Mouse (Mus musculus) adrenal gland (tissue): ENCODE measurements around the gene Tpk1.
"Not testable (repeated sequence)": the region's sequence is repeated elsewhere in the genome, so short reads cannot be mapped to it uniquely, and the experiment has no call there.

ENCODE experiments used
- intact Hi-C: fragments of 180-260 bp; cut with DNase I; formaldehyde crosslinking; loops from one replicate; pipeline ENCODE4 v1.15.1; 2025

Tpk1 gene

GRCm38 (mm10) chr6:43642375-43642774 lies 23.7 kb downstream of the Tpk1 start:
- intact Hi-C loops = no loop called here

DNA sequence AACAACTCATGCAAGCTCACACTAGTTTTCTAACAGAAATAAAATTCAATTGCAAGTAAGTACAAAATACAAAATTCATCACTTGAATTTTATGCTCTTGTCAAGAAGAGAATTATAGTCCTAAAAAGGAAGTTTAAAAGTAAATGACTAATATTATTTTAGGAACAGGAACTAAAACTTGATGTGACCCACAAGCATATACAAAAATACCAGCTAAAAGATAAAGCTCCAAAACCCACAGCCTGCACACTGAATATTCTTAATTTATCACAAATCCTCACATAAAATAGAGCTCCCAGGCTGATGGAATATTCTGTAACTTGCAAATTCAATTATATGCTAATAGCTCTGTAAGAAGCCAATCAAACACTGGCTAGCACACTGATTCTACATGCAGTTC lies 25.5 kb downstream of the Tpk1 start:
- intact Hi-C loops = no loop called here

DNA sequence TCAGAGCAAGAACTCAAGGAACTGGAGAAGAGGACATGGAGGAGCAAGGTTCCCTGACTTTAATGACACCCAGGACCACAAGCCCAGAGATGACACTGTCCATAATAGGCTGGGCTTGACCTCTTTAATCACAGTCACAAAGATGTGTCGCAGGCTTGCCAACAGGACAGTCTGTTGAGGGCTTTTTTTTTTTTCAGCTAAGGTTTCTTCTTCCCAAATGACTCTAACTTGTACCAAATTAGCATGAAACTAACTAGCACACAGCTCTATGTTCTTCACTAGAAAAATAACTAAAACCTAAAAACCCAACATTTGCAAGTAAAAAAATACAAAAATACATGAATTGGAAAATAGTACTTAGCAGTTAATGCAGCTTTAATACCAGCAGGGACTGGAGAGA lies 27.2 kb downstream of the Tpk1 start:
- intact Hi-C loops = no loop called here

DNA sequence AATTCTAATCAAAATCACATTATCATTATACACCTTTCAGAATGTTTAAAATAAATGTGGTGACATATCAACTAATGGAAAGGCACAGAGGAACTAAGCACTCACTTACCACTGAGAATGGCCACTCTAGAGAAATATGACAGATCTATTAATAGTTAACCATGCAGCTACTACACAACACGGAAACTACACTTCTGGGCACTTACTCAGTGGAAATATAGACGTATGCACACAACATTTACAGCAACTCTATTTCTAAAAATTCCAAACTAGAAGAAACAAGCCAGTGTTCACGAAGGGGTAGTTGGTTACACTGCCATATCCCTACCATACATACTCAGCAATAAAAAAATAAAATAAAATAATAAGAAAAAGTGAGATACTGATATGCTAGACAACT lies 28.0 kb downstream of the Tpk1 start:
- intact Hi-C loops = no loop called here

- intact Hi-C loops = no loop called here
Measured at GRCm38 (mm10) chr6:43636980-43637638, 29.0 kb downstream of the Tpk1 start.

GRCm38 (mm10) chr6:43633308-43633963 lies 32.6 kb downstream of the Tpk1 start:
- intact Hi-C loops = no loop called here

GRCm38 (mm10) chr6:43632871-43633270 lies 33.2 kb downstream of the Tpk1 start:
- intact Hi-C loops = no loop called here

GRCm38 (mm10) chr6:43623448-43623847 lies 42.6 kb downstream of the Tpk1 start:
- intact Hi-C loops = not testable (repeated sequence)

- intact Hi-C loops = no loop called here
Measured at GRCm38 (mm10) chr6:43619258-43619657, 46.8 kb downstream of the Tpk1 start.

GRCm38 (mm10) chr6:43611770-43612169 lies 54.3 kb downstream of the Tpk1 start:
- intact Hi-C loops = no loop called here

GRCm38 (mm10) chr6:43590841-43591541 lies 75.1 kb downstream of the Tpk1 start:
- intact Hi-C loops = no loop called here

DNA sequence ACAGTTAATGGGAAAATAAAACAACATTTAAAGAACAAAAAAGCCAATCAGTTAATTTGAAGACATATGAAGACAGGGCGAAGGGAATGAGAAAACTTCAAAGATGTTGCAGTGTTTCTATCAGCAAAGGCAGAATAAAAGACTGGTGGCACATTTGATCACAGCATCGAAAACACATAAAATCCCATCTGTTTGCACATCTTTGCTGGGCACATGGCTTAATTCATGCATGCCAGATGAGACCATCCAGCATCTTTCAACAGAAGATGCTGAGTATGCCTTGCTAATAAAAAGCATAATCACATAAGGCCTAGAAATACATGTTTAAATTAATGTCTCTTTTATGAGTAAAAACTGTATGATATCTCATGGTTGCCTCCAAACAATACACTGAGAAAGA lies 80.8 kb downstream of the Tpk1 start:
- intact Hi-C loops = no loop called here

DNA sequence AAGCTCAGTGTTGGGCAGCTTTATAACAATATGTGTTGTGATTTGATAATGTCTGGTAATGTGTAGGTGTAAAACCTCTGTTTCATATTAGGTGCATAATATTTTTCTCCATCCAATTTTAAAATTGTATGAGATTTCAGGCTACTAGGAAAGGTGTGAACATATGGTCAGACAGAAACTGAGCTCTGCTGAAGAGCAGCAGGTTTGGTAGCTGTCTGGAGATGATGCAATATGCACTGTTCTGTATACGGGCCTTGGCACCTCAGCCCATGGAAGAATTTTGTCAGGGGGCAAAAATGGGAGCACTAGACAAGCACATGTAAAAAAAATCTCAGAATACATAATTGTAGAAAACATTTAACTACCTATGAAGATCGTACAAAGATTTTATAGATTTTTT lies 84.3 kb downstream of the Tpk1 start:
- intact Hi-C loops = no loop called here

GRCm38 (mm10) chr6:43567885-43568284 lies 98.2 kb downstream of the Tpk1 start:
- intact Hi-C loops = no loop called here

DNA sequence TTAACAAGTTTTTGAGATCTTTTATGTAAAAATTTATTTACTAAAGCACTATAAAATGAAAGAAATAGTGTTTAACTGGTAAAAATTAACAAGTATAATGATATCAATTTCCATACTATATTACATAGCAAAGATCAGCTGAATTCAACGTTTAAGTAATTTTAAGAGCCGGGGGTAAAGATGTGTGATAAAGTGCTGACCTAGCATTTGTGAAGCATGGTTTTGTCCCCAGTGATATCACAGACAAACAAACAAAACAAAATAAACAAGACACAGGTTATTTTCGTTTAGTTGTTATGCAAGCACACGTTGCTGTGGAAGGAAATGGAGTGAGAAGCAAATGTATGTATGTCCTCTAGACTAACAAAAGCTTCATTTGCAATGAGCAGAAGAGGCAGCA lies 103.6 kb downstream of the Tpk1 start:
- intact Hi-C loops = no loop called here

- intact Hi-C loops = no loop called here
Measured at GRCm38 (mm10) chr6:43551410-43551809, 114.7 kb downstream of the Tpk1 start.

GRCm38 (mm10) chr6:43546537-43546936 lies 119.5 kb downstream of the Tpk1 start:
- intact Hi-C loops = no loop called here

DNA sequence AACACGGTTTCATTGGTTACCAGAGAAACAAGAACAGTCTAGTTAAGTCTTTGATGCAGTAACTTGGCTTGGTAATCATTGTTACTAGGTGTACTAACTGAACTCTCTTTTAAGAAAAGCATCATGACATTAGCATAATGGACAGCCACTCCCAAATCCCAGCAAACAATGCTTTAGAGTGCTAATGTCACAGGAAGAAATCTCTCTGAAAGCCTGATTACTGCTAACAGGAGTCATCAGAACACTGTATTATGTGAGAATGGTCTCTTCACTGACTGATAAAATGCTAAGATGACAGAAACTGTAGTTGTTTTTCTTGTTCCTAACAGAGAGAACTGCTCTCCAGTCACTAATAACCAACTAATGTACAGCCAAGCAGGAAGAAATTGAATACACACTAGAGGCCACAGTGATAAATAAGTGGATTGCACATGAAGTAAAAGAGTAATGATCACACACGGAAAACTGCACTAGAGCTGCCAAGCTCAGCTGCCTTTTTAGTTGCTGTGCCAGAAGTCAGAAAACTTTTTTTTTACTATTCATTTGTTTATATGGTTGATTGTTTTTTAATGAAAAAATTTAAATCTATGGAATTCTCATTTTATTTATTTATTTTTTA lies 128.7 kb downstream of the Tpk1 start:
- intact Hi-C loops = no loop called here

DNA sequence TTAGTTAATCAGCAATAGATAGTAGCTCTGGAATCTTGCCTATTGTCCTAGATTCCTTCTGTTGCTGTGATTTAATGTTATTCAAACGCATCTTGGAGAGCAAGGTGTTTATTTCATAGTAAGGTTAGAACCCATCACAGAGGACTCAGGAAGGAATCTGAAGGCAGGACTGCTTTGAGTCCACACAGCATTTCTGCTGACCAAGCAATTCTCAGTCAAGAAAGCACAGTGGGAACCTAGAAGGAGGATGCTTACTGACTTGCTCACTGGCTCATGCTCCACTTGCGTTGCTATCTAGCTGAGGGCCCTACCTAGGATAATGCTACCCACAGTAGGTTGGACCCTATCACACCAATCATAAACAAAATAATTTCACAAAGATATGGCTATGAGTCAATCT lies 130.6 kb downstream of the Tpk1 start:
- intact Hi-C loops = no loop called here

DNA sequence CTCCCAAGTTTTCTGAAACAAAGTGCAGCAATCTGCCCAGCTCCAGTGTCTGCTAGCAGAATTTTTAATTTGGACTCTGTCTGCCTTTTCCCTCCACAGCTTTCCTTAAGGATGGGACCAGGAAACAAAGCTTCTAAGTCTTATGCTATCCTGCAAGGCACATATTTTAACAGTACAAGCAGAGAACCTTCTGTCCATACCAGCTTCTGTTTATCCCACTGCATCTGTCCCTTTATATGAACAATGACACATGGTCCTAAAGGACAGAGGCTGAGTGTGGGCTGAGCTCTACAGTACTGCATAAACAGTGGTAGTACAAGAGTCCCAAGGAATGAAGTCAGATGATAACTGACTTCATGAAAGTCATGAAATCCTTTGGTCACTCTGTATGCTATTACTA lies 132.8 kb downstream of the Tpk1 start:
- intact Hi-C loops = no loop called here

GRCm38 (mm10) chr6:43532822-43533221 lies 133.3 kb downstream of the Tpk1 start:
- intact Hi-C loops = no loop called here

DNA sequence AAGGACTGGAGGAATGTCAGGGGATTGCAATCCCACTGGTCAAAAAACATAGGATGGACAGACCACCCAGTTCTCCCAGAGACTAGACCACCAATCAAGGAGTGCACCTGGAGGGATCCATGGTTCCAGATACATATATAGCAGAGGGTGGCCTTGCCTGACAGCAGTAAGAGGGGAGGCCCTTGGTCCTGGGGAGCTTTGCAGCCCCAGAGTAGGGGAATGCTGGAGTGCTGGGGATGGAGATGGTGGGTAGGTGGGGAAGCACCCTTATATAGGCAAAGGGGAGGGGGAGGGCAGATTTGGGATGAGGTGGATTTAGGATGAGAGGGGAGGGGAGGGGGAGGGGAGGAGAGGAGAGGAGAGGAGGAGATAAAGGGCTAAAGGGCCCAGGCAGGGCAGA lies 134.1 kb downstream of the Tpk1 start:
- intact Hi-C loops = no loop called here
